Mouse (Mus musculus) heart, embryonic 16.5 days (tissue): ENCODE measurements around the gene Gm49387. TPM values are rescaled to one million over a fixed set of nuclear protein-coding genes. Genes with fewer than 3 reads are reported as not detected.

Experiments
- ATAC-seq: fragments of 200-750 bp; cut with Nextera tagmentation; replicated peaks from 2 replicates; pipeline ENCODE4 v1.8.0; 2017; ENCODE audit warnings: moderate number of reproducible peaks; ENCODE audit not compliant: insufficient read depth, low FRiP score; ENCODE audit errors: extremely low read depth
- H3K27ac ChIP-seq: fragments of 300-500 bp; sonication (generic); 2 replicates; pipeline ENCODE4 v1.5.1; 2014; ENCODE audit warnings: mild to moderate bottlenecking, low read length, control low read depth, moderate library complexity
- H3K27me3 ChIP-seq: fragments of 300-500 bp; sonication (generic); 2 replicates; pipeline ENCODE4 v1.6.1; 2014; ENCODE audit warnings: low read length, mixed read lengths; ENCODE audit not compliant: control insufficient read depth, insufficient read depth
- H3K36me3 ChIP-seq: fragments of 300-500 bp; sonication (generic); 2 replicates; pipeline ENCODE4 v1.6.1; 2014; ENCODE audit not compliant: control insufficient read depth, insufficient read depth
- H3K4me1 ChIP-seq: fragments of 300-500 bp; sonication (generic); 2 replicates; pipeline ENCODE4 v1.6.1; 2014; ENCODE audit warnings: low read length, mixed read lengths; ENCODE audit not compliant: control insufficient read depth, insufficient read depth
- H3K4me2 ChIP-seq: fragments of 300-500 bp; sonication (generic); 2 replicates; pipeline ENCODE4 v1.6.1; 2014; ENCODE audit warnings: low read depth, mild to moderate bottlenecking, control low read depth, low read length
- H3K4me3 ChIP-seq: fragments of 300-500 bp; sonication (generic); 2 replicates; pipeline ENCODE4 v1.5.1; 2014; ENCODE audit warnings: mild to moderate bottlenecking, control low read depth, low read length
- H3K9ac ChIP-seq: fragments of 300-500 bp; sonication (generic); 2 replicates; pipeline ENCODE4 v1.6.1; 2014; ENCODE audit warnings: low read length, control low read depth
- H3K9me3 ChIP-seq: fragments of 300-500 bp; sonication (generic); replicated peaks from 2 replicates; pipeline ENCODE4 v1.6.1; 2016; ENCODE audit warnings: low read length; ENCODE audit not compliant: control insufficient read depth
- WGBS: fragments of 180-500 bp; shearing (Covaris S2); extraction: QIAGEN DNeasy Blood & Tissue Kit; methylation state at CpG from one replicate; pipeline ENCODE4 v1.1.7; 2014; 5-methylcytosine and 5-hydroxymethylcytosine counted together
- polyA plus RNA-seq: library from polyadenylated mRNA; unstranded; fragments of >200 nt; fragmentation: Nextera tagmentation; extraction: Ambion mirVana; gene quantifications from 2 replicates; pipeline ENCODE4 v1.2.1, GENCODE M21; 2015

Gene Gm49387
- polyA plus RNA-seq, 1 experiment from 2014 or later, result 0.87 TPM

GRCm38 (mm10) chr14:31597446-31597845 lies 43.2 kb downstream of the Gm49387 start:
- no peak for ATAC-seq
- WGBS, result 82% methylated on average over 4 of the region's 4 CpGs
- Histone ChIP-seq H3K4me2 (no peak overlapping the region), H3K36me3 (no peaks in the 10 kb centered on the region), H3K27ac (no peak overlapping the region), H3K9ac (no peak overlapping the region), H3K27me3 (no peaks in the 10 kb centered on the region), H3K4me1 (no peaks in the 10 kb centered on the region), H3K4me3 (no peak overlapping the region), H3K9me3 (no peaks in the 10 kb centered on the region)

- H3K4me1 ChIP-seq, result no peaks in the 10 kb centered on the region
- H3K9me3 ChIP-seq, result no peaks in the 10 kb centered on the region
- no peaks in the 10 kb centered on the region for H3K36me3 ChIP-seq
- 67% methylated on average over 7 of the region's 7 CpGs for WGBS
- no peak for ATAC-seq
- H3K27me3 ChIP-seq, result no peaks in the 10 kb centered on the region
- no peak overlapping the region for H3K27ac ChIP-seq
- no peak overlapping the region for H3K4me3 ChIP-seq
- H3K4me2 ChIP-seq, result no peak overlapping the region
- H3K9ac ChIP-seq, result no peak overlapping the region
These were observed 44.3 kb downstream of the Gm49387 start for GRCm38 (mm10) chr14:31596408-31596807.

- Histone ChIP-seq H3K9ac (no peak overlapping the region), H3K9me3 (no peaks in the 10 kb centered on the region), H3K27me3 (no peaks in the 10 kb centered on the region), H3K27ac (no peak overlapping the region), H3K36me3 (no peaks in the 10 kb centered on the region), H3K4me2 (no peak overlapping the region), H3K4me3 (no peak overlapping the region), H3K4me1 (no peaks in the 10 kb centered on the region)
- WGBS, result 61% methylated on average over 3 of the region's 3 CpGs
- no peak for ATAC-seq
These were observed 46.0 kb downstream of the Gm49387 start for GRCm38 (mm10) chr14:31594693-31595092.

- no peak for ATAC-seq
- WGBS, result 67% methylated on average over 2 of the region's 2 CpGs
These were observed 47.6 kb downstream of the Gm49387 start for GRCm38 (mm10) chr14:31593036-31593435.

GRCm38 (mm10) chr14:31591243-31591642 lies 49.4 kb downstream of the Gm49387 start, which contains the start of gene Colq:
Colq (minus strand) TSS chr14:31591343.
- Histone ChIP-seq H3K27ac (no peak within 1 kb of the TSS), H3K4me3 (no peak within 1 kb of the TSS), H3K4me2 (no peak within 1 kb of the TSS), H3K9me3 (no peaks in the 10 kb centered on the region), H3K9ac (no peak within 1 kb of the TSS), H3K4me1 (no peaks in the 10 kb centered on the region), H3K27me3 (no peaks in the 10 kb centered on the region), H3K36me3 (no peaks in the 10 kb centered on the region)
- WGBS, result 75% methylated on average over 3 of the region's 3 CpGs
- no peak for ATAC-seq

More at GRCm38 (mm10) chr14:31593036-31593435, 47.6 kb downstream of the Gm49387 start:
- no peak overlapping the region for H3K4me3 ChIP-seq
- H3K27me3 ChIP-seq, result no peaks in the 10 kb centered on the region
- H3K4me1 ChIP-seq, result no peaks in the 10 kb centered on the region
- no peaks in the 10 kb centered on the region for H3K36me3 ChIP-seq
- H3K9ac ChIP-seq, result no peak overlapping the region
- H3K27ac ChIP-seq, result no peak overlapping the region
- no peaks in the 10 kb centered on the region for H3K9me3 ChIP-seq
- H3K4me2 ChIP-seq, result no peak overlapping the region

- no peak overlapping the region for H3K27ac ChIP-seq
- no peaks in the 10 kb centered on the region for H3K9me3 ChIP-seq
- 84% methylated on average over 8 of the region's 8 CpGs for WGBS
- H3K36me3 ChIP-seq, result no peaks in the 10 kb centered on the region
- no peak overlapping the region for H3K4me2 ChIP-seq
- H3K9ac ChIP-seq, result no peak overlapping the region
- H3K4me3 ChIP-seq, result no peak overlapping the region
- H3K4me1 ChIP-seq, result no peaks in the 10 kb centered on the region
- ATAC-seq, result no peak
- no peaks in the 10 kb centered on the region for H3K27me3 ChIP-seq
These were observed 54.2 kb downstream of the Gm49387 start for GRCm38 (mm10) chr14:31586451-31586850.

GRCm38 (mm10) chr14:31583082-31583481 lies 57.6 kb downstream of the Gm49387 start:
- Histone ChIP-seq H3K4me3 (no peak overlapping the region), H3K36me3 (no peaks in the 10 kb centered on the region), H3K4me1 (peaks cover 5% of the 10 kb centered on the region), H3K4me2 (no peak overlapping the region), H3K9ac (no peak overlapping the region), H3K27ac (no peak overlapping the region), H3K27me3 (no peaks in the 10 kb centered on the region), H3K9me3 (no peaks in the 10 kb centered on the region)
- WGBS, result 94% methylated on average over 6 of the region's 9 CpGs
- no peak for ATAC-seq

- Histone ChIP-seq H3K9ac (peak overlapping the region; percentile 38), H3K27ac (peak overlapping the region; percentile 91)
These were observed 62.5 kb downstream of the Gm49387 start for GRCm38 (mm10) chr14:31577966-31578735.

GRCm38 (mm10) chr14:31576846-31577697 lies 63.6 kb downstream of the Gm49387 start:
- peaks cover 32% of the 10 kb centered on the region for H3K4me1 ChIP-seq
- H3K36me3 ChIP-seq, result no peaks in the 10 kb centered on the region
- H3K9ac ChIP-seq, result peak overlapping the region; percentile 61
- H3K27ac ChIP-seq, result peak overlapping the region; percentile 91
- H3K9me3 ChIP-seq, result no peaks in the 10 kb centered on the region
- ATAC-seq, result peak; percentile 70
- WGBS, result 14% methylated on average over 10 of the region's 10 CpGs
- H3K4me3 ChIP-seq, result peak overlapping the region; percentile 59
- peak overlapping the region; percentile 72 for H3K4me2 ChIP-seq
- H3K27me3 ChIP-seq, result no peaks in the 10 kb centered on the region

More at GRCm38 (mm10) chr14:31577966-31578735, 62.5 kb downstream of the Gm49387 start:
- WGBS, result 31% methylated on average over 9 of the region's 9 CpGs
- Histone ChIP-seq H3K4me2 (peak overlapping the region; percentile 72), H3K27me3 (no peaks in the 10 kb centered on the region), H3K36me3 (no peaks in the 10 kb centered on the region), H3K4me1 (peaks cover 31% of the 10 kb centered on the region), H3K4me3 (peak overlapping the region; percentile 59; the same call in 1 of the 2 replicates), H3K9me3 (no peaks in the 10 kb centered on the region)
- no peak for ATAC-seq
